Mouse (Mus musculus): ENCODE measurements around the gene Spint1. TPM values are rescaled to one million over a fixed set of nuclear protein-coding genes. Genes with fewer than 3 reads are reported as not detected.

Gene Spint1
- polyA plus RNA-seq, 1 experiment, result 0.82 TPM

DNA sequence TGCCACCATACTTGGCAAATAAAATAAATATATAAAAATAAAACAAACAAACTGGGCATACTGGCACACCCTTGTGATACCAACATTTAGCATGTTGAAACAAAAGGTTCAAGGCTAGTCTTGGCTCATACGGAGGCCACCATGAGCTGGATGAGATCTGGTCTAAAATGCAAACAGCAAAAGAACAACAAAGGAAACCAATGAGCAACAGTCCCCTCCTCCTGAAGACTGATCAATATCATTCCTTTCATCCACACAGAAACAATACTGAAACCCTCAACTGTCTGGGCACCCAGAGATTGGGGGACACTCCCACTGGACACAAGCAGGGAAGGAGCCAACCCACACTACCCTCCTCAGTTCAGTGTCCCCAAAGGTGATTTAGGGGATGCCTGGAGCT lies 39.7 kb upstream of the Spint1 start:
- H3K79me2 ChIP-seq (ENCODE audit: control insufficient read depth, insufficient read depth), result no peaks in the 10 kb centered on the region
- no peaks in the 10 kb centered on the region for H3K36me3 ChIP-seq (ENCODE audit: control insufficient read depth, insufficient read depth)
- no peaks in the 10 kb centered on the region for H3K27me3 ChIP-seq (ENCODE audit: control insufficient read depth, insufficient read depth, insufficient read length)
- no peak overlapping the region for H3K4me3 ChIP-seq (ENCODE audit: insufficient read depth, poor library complexity, severe bottlenecking)
- no peaks in the 10 kb centered on the region for H3K79me3 ChIP-seq (ENCODE audit: low read depth)
- TF ChIP-seq MYOG (IDR thresholded peaks at IDR 0.05; ENCODE audit: control insufficient read depth, extremely low read depth, insufficient read length) (no peak), CTCF (IDR thresholded peaks at IDR 0.05; ENCODE audit: control insufficient read depth, insufficient read depth, insufficient read length) (no peak), MAX (IDR thresholded peaks at IDR 0.05) (no peak), CEBPB (IDR thresholded peaks at IDR 0.05; ENCODE audit: low read depth) (no peak), USF1 (IDR thresholded peaks at IDR 0.05; ENCODE audit: low read depth) (no peak), MYOD1 (IDR thresholded peaks at IDR 0.05; ENCODE audit: control insufficient read depth, insufficient read length, low read depth) (no peak), FOSL1 (IDR thresholded peaks at IDR 0.05; ENCODE audit: insufficient read depth, low read length, poor library complexity, severe bottlenecking) (no peak)
- H3ac ChIP-seq (ENCODE audit: control insufficient read depth, insufficient read length, low read depth), result no peak overlapping the region

GRCm38 (mm10) chr2:119198049-119198448 lies 39.1 kb upstream of the Spint1 start:
- Histone ChIP-seq H3K4me3 (ENCODE audit: insufficient read depth, poor library complexity, severe bottlenecking) (no peak overlapping the region), H3ac (ENCODE audit: control insufficient read depth, insufficient read length, low read depth) (no peak overlapping the region), H3K36me3 (ENCODE audit: control insufficient read depth, insufficient read depth) (no peaks in the 10 kb centered on the region), H3K79me3 (ENCODE audit: low read depth) (no peaks in the 10 kb centered on the region), H3K79me2 (ENCODE audit: control insufficient read depth, insufficient read depth) (no peaks in the 10 kb centered on the region), H3K27me3 (ENCODE audit: control insufficient read depth, insufficient read depth, insufficient read length) (no peaks in the 10 kb centered on the region)
- no peak for TF ChIP-seq MYOG (IDR thresholded peaks at IDR 0.05; ENCODE audit: control insufficient read depth, extremely low read depth, insufficient read length)
- no peak for TF ChIP-seq MAX (IDR thresholded peaks at IDR 0.05)
- TF ChIP-seq CTCF (IDR thresholded peaks at IDR 0.05; ENCODE audit: control insufficient read depth, insufficient read depth, insufficient read length), result no peak
- TF ChIP-seq MYOD1 (IDR thresholded peaks at IDR 0.05; ENCODE audit: control insufficient read depth, insufficient read length, low read depth), result no peak
- TF ChIP-seq USF1 (IDR thresholded peaks at IDR 0.05; ENCODE audit: low read depth), result no peak

DNA sequence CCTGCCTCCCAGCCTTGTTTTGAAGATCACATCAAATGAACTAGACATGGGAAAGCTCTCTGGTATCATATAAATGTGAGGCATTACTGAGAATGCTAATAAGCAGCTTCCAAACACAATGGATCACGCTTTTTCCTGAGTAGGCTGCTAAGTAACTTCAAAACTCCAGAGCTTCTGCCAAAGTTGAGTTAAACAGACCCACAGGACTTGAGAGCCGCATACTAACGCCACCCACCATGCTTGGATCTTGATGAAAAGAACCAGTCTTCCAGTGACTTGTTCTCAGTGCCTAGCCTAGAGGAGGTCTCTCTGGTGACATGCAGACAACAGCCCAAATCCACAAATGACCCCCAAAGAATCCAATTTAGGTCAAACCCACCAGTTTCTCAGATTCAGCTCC lies 38.2 kb upstream of the Spint1 start:
- H3K27me3 ChIP-seq (ENCODE audit: control insufficient read depth, insufficient read depth, insufficient read length), result no peaks in the 10 kb centered on the region
- no peaks in the 10 kb centered on the region for H3K36me3 ChIP-seq (ENCODE audit: control insufficient read depth, insufficient read depth)
- no peak for TF ChIP-seq FOSL1 (IDR thresholded peaks at IDR 0.05; ENCODE audit: insufficient read depth, low read length, poor library complexity, severe bottlenecking)
- no peak overlapping the region for H3ac ChIP-seq (ENCODE audit: control insufficient read depth, insufficient read length, low read depth)
- H3K79me2 ChIP-seq (ENCODE audit: control insufficient read depth, insufficient read depth), result no peaks in the 10 kb centered on the region
- H3K4me3 ChIP-seq (ENCODE audit: insufficient read depth, poor library complexity, severe bottlenecking), result no peak overlapping the region
- H3K79me3 ChIP-seq (ENCODE audit: low read depth), result no peaks in the 10 kb centered on the region

GRCm38 (mm10) chr2:119202914-119203453 lies 34.2 kb upstream of the Spint1 start:
- Histone ChIP-seq H3ac (ENCODE audit: control insufficient read depth, insufficient read length, low read depth) (no peak overlapping the region), H3K36me3 (ENCODE audit: control insufficient read depth, insufficient read depth) (no peaks in the 10 kb centered on the region), H3K4me3 (ENCODE audit: insufficient read depth, poor library complexity, severe bottlenecking) (no peak overlapping the region), H3K27me3 (ENCODE audit: control insufficient read depth, insufficient read depth, insufficient read length) (no peaks in the 10 kb centered on the region), H3K79me2 (ENCODE audit: control insufficient read depth, insufficient read depth) (peaks cover 22% of the 10 kb centered on the region), H3K79me3 (ENCODE audit: low read depth) (peaks cover 8% of the 10 kb centered on the region)
- TF ChIP-seq MAX (IDR thresholded peaks at IDR 0.05) (no peak), FOSL1 (IDR thresholded peaks at IDR 0.05; ENCODE audit: insufficient read depth, low read length, poor library complexity, severe bottlenecking) (no peak), USF1 (IDR thresholded peaks at IDR 0.05; ENCODE audit: low read depth) (no peak), CEBPB (IDR thresholded peaks at IDR 0.05; ENCODE audit: low read depth) (no peak), CTCF (IDR thresholded peaks at IDR 0.05; ENCODE audit: control insufficient read depth, insufficient read depth, insufficient read length) (no peak), MYOD1 (IDR thresholded peaks at IDR 0.05; ENCODE audit: control insufficient read depth, insufficient read length, low read depth) (no peak), MYOG (IDR thresholded peaks at IDR 0.05; ENCODE audit: control insufficient read depth, extremely low read depth, insufficient read length) (no peak)

- Histone ChIP-seq H3K36me3 (ENCODE audit: control insufficient read depth, insufficient read depth) (no peaks in the 10 kb centered on the region), H3K79me2 (ENCODE audit: control insufficient read depth, insufficient read depth) (peaks cover 25% of the 10 kb centered on the region), H3K27me3 (ENCODE audit: control insufficient read depth, insufficient read depth, insufficient read length) (no peaks in the 10 kb centered on the region), H3ac (ENCODE audit: control insufficient read depth, insufficient read length, low read depth) (no peak overlapping the region), H3K79me3 (ENCODE audit: low read depth) (peaks cover 8% of the 10 kb centered on the region), H3K4me3 (ENCODE audit: insufficient read depth, poor library complexity, severe bottlenecking) (no peak overlapping the region)
- TF ChIP-seq USF1 (IDR thresholded peaks at IDR 0.05; ENCODE audit: low read depth), result no peak
- TF ChIP-seq CTCF (IDR thresholded peaks at IDR 0.05; ENCODE audit: control insufficient read depth, insufficient read depth, insufficient read length), result no peak
- TF ChIP-seq MYOG (IDR thresholded peaks at IDR 0.05; ENCODE audit: control insufficient read depth, extremely low read depth, insufficient read length), result no peak
- no peak for TF ChIP-seq MAX (IDR thresholded peaks at IDR 0.05)
- TF ChIP-seq MYOD1 (IDR thresholded peaks at IDR 0.05; ENCODE audit: control insufficient read depth, insufficient read length, low read depth), result no peak
- TF ChIP-seq FOSL1 (IDR thresholded peaks at IDR 0.05; ENCODE audit: insufficient read depth, low read length, poor library complexity, severe bottlenecking), result no peak
- no peak for TF ChIP-seq CEBPB (IDR thresholded peaks at IDR 0.05; ENCODE audit: low read depth)
Measured at GRCm38 (mm10) chr2:119203871-119204460, 33.2 kb upstream of the Spint1 start.

DNA sequence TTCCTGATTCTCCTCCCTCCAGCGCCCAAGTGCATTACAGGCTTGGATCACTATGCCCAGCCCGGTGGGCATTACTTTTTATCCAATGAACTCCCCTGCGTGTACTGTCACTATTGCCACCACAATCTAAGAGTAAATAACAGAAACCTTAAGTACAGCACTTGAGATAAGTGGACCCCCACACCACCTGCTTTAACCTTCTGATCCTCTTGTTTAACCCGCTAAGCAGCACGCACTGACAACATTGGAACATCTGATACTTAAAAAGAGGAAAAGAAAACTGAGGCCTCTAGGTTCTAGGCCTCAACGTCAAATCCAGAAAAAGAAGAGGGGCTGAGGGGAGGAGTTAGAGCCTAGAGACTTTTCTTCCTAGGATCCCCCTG lies 29.2 kb upstream of the Spint1 start:
- TF ChIP-seq MAX (IDR thresholded peaks at IDR 0.05) (no peak), CEBPB (IDR thresholded peaks at IDR 0.05; ENCODE audit: low read depth) (no peak), MYOG (IDR thresholded peaks at IDR 0.05; ENCODE audit: control insufficient read depth, extremely low read depth, insufficient read length) (no peak), FOSL1 (IDR thresholded peaks at IDR 0.05; ENCODE audit: insufficient read depth, low read length, poor library complexity, severe bottlenecking) (no peak)
- peaks cover 8% of the 10 kb centered on the region for H3K79me3 ChIP-seq (ENCODE audit: low read depth)
- peak overlapping the region; percentile 66 for H3K4me3 ChIP-seq (ENCODE audit: insufficient read depth, poor library complexity, severe bottlenecking)
- no peaks in the 10 kb centered on the region for H3K36me3 ChIP-seq (ENCODE audit: control insufficient read depth, insufficient read depth)
- no peaks in the 10 kb centered on the region for H3K27me3 ChIP-seq (ENCODE audit: control insufficient read depth, insufficient read depth, insufficient read length)
- peaks cover 33% of the 10 kb centered on the region for H3K79me2 ChIP-seq (ENCODE audit: control insufficient read depth, insufficient read depth)
- H3ac ChIP-seq (ENCODE audit: control insufficient read depth, insufficient read length, low read depth), result peak overlapping the region; percentile 39

All from C2C12 (cell line).